Mouse (Mus musculus) liver (tissue): Measurements from ENCODE around the gene Sdhaf3.
"Not testable (repeated sequence)": the region's sequence is repeated elsewhere in the genome, so short reads cannot be mapped to it uniquely, and the experiment has no call there.

ENCODE experiments used
- DNase-seq: peaks from one replicate; pipeline ENCODE4 v3.0.0-alpha.2; 2020; ENCODE audit warnings: mixed read lengths

The Sdhaf3 gene

DNA sequence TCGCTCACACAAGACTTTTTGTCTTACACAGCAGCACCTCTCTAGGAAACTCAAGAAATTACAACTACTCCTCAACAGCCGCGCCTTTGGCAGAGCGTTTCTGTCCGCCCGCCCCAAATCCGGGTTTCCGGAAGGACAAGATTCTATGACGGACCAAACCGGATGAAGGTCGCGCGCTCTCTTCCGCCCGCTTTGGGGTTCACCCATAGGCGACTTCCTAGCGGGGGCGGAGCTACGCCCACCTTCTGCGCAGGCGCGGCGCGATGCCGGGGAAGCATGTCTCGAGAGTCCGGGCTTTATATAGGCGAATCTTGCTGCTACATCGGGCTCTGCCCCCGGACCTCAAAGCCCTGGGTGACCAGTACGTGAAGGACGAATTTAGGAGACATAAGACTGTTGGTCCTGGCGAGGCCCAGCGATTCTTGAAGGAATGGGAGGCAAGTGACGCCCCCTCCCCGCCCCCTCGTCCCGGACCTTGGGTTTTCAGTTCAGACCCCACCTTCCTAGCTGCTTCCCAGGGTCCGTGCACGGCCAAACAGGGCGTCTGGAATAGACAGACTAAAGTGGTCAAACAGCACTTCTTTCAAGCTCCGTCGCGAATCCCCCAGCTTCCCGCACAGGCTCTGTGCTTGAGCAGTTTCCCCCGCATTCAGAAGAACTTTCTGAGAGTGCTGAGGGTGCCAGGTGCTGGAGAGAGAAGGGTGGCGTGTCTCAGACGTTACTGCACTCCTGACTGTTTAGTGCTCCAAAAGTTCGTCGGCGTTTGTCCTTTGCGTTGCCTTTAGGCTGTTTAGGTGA lies at the start of gene Sdhaf3:
TSS of gene Sdhaf3 (plus strand) at position 241 of the 798 bp plus-strand sequence.
- peak; percentile 94 for DNase-seq

DNA sequence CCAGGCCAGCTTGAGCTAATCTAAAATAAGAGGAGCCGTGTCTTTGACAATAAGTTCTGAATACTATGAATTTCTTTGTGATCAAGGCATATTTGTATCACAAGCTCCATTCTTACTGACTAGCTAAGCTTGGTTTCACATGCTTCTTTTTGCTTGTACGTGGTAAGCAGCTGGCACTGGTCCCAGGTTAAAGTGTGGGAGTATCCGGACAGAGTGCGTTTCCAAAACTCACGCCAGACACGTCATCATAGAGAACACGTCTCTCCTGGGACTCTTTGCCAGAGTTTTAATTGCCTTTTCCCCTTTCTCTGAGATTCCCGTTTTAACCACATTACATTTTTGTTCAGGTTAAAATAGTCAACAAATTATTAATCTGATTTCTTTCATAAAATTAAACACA lies 46.2 kb upstream of the Sdhaf3 start:
- DNase-seq: no peak

- DNase-seq: no peak
Measured at GRCm38 (mm10) chr6:6914304-6914703, 41.5 kb upstream of the Sdhaf3 start.

GRCm38 (mm10) chr6:6914849-6915525 lies 40.8 kb upstream of the Sdhaf3 start:
- DNase-seq: peak; percentile 5

DNA sequence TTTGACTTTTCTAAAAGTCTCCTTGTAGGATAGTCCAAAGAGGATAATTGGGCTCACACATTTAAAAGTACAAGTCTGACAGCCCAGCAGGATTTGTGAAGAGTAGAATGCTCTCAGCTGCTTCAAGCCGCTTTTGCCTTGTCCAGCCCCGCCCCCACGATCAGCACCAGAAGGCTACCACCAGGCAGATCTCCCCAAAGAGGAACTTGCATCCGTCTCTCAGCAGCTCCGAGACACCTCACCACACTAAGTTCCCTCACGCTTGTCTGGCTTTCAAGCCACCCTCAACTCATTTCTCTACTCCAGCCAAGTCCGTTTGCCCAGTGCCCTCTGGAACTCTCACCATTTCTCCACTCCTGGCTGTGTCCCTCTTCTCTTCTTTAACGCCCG lies 40.3 kb upstream of the Sdhaf3 start:
- DNase-seq: no peak

- DNase-seq: no peak
Measured at GRCm38 (mm10) chr6:6917334-6917733, 38.5 kb upstream of the Sdhaf3 start.

DNA sequence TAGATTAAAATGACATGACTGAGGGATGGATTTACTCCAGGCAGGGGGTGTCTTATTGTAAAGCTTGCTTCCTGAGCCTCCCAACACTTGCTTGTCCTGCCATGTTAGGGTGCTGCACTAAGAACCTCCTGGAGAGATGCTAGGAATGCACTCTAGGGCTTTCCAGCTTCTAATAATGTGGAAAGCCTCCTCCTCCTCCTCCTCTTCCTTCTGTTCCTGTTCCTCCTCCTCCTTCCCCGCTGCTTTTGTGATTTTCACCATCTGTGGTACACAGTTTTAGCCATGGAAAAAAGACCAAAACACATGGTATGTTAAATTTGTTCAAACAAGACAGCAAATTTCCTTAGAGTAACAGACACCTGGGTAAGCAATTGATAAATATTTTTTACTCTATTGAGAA lies 30.5 kb upstream of the Sdhaf3 start:
- DNase-seq: no peak

DNA sequence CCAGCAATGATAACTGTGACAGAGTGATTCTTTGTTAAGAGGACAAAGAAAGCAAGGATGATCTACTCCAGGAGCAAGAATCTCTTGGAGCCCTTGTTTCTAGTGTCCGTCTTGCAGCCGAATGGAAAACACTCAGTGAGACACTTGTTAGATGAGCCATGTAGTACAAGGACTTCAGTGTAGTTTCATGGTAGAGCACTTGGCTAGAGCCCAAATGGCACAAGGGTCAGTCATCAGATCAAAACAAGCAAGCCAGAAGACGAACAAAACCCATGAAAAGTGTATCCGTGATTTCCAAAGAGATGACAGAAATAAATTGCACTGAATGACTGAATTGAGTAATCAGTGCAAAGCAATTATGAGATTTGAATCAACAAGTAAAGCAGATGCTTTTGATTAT lies 25.0 kb upstream of the Sdhaf3 start:
- no peak for DNase-seq

GRCm38 (mm10) chr6:6931507-6931906 lies 24.3 kb upstream of the Sdhaf3 start:
- no peak for DNase-seq

DNA sequence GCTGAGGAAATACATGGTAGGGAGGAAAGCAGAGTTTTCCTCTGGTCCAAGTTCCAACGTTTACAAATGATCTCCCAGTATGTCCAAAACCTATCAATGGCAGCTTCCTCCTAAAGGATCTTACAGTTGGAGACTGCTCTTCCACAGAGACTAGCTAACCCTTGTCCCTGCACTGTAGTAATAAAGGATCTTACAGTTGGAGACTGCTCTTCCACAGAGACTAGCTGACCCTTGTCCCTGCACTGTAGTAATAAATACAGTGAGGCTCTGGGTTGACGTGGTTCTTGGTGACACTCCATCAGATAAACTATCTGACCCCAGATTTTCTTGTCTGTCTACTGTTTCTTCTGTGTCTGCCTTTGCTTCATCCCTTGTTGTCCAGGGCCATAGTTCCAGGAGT lies 15.0 kb upstream of the Sdhaf3 start:
- DNase-seq: no peak

GRCm38 (mm10) chr6:6942813-6943212 lies 13.0 kb upstream of the Sdhaf3 start:
- DNase-seq: peak; percentile 12

DNA sequence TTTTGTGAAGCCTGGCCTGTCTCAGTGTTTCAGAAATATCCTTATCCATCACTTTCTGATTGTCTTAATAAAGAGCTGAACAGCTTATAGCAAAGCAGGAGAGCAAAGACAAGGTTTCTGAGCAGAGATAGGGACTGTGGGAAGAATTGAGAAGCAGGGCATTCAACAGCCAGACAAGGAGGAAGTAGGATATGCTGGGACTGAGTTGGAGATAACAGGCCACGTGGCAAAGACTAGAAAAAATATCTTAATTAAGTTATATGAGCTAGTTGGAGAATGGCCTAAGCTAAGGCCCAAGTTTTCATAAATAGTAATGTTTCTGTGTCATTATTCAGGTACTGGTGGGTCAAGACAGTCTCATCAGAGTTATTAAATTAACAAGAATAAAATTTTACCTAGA lies 8.2 kb upstream of the Sdhaf3 start:
- DNase-seq: no peak

- no peak for DNase-seq
Measured at GRCm38 (mm10) chr6:6955395-6955763, 425 bp upstream of the Sdhaf3 start.

DNA sequence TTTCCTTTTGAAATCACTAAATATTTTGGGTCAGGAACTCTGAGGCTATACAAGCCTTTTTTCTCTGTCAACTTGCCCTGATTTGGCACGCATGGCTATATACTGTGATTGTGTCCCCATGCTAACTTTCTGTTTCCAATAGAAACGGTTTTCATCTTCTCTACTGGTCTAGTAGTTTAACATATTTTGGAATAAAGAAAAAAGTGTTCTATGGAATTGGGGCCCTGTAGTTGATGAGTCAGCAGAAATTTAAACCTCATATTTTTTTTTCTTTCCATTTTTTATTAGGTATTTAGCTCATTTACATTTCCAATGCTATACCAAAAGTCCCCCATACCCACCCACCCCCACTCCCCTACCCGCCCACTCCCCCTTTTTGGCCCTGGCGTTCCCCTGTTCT lies 3.4 kb downstream of the Sdhaf3 start:
- not testable (repeated sequence) for DNase-seq

GRCm38 (mm10) chr6:6997226-6997946 lies 41.6 kb downstream of the Sdhaf3 start:
- no peak for DNase-seq

DNA sequence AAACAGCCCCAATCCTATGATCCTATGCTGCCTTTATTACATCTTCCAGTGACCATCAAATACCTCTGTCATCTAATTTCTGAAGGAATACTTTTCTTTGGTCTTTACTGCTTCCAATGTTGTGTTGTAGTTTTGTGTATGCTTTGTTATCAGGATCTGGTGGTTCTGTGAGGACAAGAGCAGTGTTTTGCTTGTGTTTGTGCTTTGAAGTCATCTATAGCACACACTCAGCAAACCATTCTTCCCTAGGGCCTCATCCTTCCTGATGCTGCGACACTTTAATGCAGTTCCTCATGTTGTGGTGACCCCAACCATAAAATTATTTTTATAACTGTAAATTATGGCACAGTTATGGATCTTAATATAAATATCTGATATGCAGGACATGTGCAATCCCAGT lies 42.2 kb downstream of the Sdhaf3 start:
- no peak for DNase-seq

- no peak for DNase-seq
Measured at GRCm38 (mm10) chr6:6999015-6999414, 43.2 kb downstream of the Sdhaf3 start.

- no peak for DNase-seq
Measured at GRCm38 (mm10) chr6:7003085-7003484, 47.3 kb downstream of the Sdhaf3 start.

DNA sequence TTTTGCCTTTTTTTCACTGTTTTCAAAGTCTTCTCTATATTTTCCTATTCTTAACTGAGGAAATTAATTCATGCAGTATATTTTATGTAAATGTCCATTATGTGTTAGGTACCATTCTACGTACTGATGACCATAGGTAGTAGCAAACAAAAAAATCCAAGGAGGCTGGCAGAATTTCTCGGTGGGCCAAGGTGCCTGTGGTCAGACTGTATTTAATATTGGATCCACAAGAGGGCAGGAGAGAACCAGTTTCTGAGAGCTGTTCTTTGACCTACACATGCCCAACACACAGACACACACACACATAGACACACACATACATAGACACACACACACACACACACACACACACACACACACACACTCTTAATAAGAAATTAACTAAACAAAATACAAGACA lies 48.2 kb downstream of the Sdhaf3 start:
- no peak for DNase-seq

DNA sequence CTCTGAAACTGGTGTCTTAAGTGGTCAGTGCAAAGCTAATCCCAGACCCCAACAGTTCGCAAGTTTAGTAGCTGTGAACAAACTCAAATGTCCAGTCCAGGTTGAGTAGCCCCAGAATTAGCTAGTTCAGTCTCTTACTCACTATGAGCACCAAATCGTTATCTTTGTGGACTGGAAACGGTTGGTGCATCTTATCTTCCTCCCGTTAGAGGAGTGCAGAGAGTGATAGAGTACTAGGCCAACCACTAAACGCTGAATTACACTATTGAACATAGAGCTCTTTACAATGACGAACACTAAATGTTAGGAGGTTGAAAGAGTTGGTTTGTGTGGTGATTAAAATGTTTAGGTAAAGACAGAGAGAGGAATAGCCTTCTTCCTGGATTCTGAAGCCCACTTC lies 82.3 kb downstream of the Sdhaf3 start:
- no peak for DNase-seq

DNA sequence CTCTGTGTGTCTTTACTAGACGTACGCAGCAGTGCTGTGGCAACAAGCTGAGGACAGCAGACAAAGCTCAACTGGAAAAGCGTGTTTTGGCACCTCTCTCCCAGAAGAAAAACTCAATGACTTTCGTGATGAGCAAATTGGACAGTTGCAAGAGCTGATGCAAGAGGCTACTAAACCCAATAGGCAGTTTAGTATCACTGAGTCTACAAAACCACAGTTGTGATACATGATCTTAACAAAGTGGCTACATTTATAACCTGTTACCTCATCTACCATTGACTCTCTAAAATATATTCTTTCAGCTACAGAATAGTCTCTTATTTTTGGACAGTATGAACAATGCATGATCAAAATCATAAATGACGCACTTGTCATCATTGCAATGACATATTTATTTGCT lies 83.0 kb downstream of the Sdhaf3 start:
- no peak for DNase-seq

DNA sequence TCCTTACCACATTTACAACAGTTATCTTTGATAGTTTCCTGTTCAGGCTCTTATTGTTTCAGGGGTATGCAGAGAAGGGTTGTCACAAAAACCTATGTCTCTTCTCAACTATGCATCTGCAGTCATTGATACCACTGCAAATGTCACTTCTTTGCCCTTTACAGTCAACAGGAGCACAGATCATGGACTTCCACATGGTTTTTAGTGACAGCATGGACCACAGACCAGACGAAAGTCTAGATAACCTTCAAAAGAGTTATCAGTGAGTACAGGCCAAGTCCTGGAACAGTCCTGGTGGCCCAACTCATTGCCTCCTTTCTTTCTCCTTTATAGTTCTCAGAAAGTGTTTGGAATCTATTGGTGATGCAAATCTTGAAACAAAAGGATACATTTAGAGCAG lies 86.1 kb downstream of the Sdhaf3 start:
- no peak for DNase-seq

DNA sequence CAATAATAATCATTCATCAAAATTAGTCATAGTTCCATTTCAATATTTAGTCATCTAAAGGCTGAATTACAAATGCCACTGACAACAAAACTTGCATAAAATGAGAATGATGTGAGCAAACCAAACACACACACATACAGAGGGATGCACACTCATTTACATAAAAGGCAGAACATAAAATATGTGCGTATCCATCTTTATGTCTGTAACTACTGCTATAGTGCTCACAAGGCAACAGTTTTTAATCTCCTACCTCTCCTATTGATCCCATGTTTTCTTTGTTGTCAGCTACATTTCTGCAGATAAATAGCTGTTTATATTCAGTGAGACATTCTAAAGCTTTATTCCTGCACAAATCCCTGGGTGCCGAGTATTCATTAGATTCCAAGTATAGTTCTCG lies 107.0 kb downstream of the Sdhaf3 start:
- DNase-seq: no peak

DNA sequence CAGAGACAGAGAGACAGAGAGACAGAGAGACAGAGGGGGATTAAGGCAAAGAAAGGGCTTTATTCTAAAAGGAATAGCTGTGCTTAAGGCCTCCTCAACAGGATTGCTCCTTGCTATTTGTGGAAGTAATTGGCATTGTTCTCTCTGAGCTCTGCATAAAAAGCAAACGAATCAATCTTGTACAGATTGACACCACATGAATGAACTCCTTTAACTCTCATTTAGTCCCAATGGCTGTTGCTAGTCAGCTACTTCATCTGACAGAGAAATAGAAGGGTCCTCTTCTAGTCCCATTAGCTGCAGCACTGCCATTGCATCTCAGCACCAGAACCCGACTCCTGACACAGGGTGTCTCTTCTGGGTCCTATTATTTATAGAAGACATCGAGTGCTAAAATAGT lies 113.0 kb downstream of the Sdhaf3 start:
- DNase-seq: no peak
